Mouse (Mus musculus): ENCODE measurements at regions not wholly inside any gene's neighbourhood (a gene's known extent, or its start where the extent isn't known, plus 50 kb on each side); places are given as distances from the start of the nearest gene placed in this dataset.

DNA sequence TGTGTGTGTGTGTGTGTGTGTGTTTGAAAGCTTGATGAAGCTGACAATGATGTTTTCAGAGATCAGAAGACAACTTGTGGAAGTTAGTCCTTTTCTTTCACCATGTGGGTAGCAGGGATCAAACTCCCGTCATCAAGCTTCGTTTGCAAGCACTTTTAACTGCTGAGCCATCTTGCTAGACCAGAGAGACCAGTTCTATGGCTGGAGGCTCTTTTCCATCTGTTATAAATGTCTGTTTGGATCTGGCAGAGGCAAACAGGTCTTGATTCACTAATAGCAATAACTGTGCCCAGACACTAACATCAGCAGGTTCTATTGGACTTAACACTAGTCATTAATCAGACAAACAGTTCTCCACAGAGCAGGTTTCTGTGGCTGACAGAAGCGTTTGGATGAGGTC, 150.1 kb upstream of the Stmnd1 start:
- no peak for DNase-seq (ENCODE audit: low spot score)

DNA sequence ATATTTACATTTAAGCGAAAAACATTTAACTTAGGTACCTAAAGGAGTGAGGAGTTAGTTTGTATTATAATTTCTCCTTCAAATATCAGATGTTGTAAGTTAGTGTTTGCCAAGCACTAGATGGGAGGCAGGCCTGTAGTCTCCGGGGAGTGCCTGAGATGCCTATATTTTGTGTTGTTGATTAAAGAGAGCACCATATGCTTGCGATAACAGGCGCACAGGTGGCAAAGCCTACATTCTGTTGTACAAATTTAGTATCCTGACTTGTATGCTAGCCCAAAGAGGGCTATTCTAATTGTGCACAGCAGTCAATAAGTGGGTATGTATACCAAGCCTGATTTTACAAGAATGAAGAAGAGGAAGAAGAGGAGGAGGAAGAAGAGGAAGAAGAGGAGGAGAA, 151.8 kb upstream of the Atxn1 start:
- DNase-seq (ENCODE audit: low spot score), result no peak

GRCm38 (mm10) chr13:46104971-46105370, 140.2 kb upstream of the Atxn1 start:
- no peak for DNase-seq (ENCODE audit: low spot score)

DNA sequence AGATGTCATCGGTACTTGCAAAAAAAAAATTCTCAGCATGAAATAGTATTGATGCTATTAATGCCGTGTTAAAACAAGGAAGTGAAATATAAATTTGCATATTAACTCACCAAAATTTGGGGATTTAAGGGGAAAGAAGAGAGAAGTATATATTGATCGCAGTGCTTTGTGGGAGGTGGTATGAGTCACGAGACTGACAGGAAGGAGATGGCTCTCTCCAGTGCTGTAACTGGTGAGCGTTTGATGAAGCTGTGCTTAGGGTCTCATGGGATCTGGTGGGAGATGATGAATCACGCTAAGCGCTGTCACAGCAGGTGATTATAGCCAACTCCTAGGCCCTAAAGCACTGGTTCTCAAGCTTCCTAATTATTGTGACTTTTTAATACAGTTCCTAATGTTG, 133.8 kb upstream of the Atxn1 start:
- DNase-seq (ENCODE audit: low spot score), result no peak

- no peak for DNase-seq (ENCODE audit: low spot score)
These were observed 133.3 kb upstream of the Atxn1 start for GRCm38 (mm10) chr13:46098131-46098530.

- peak; percentile 13 for DNase-seq (ENCODE audit: low spot score)
These were observed 132.2 kb upstream of the Atxn1 start for GRCm38 (mm10) chr13:46096968-46097367.

GRCm38 (mm10) chr13:46096416-46096815, 131.6 kb upstream of the Atxn1 start:
- DNase-seq (ENCODE audit: low spot score), result no peak

GRCm38 (mm10) chr13:46092787-46093186, 128.0 kb upstream of the Atxn1 start:
- no peak for DNase-seq (ENCODE audit: low spot score)

- no peak for DNase-seq (ENCODE audit: low spot score)
These were observed 126.3 kb upstream of the Atxn1 start for GRCm38 (mm10) chr13:46091109-46091508.

GRCm38 (mm10) chr13:46088237-46088636, 123.4 kb upstream of the Atxn1 start:
- no peak for DNase-seq (ENCODE audit: low spot score)

- DNase-seq (ENCODE audit: low spot score), result no peak
These were observed 122.9 kb upstream of the Atxn1 start for GRCm38 (mm10) chr13:46087663-46088062.

GRCm38 (mm10) chr13:46076879-46077278, 112.1 kb upstream of the Atxn1 start:
- DNase-seq (ENCODE audit: low spot score), result no peak

- no peak for DNase-seq (ENCODE audit: low spot score)
These were observed 106.9 kb upstream of the Atxn1 start for GRCm38 (mm10) chr13:46071670-46072069.

DNA sequence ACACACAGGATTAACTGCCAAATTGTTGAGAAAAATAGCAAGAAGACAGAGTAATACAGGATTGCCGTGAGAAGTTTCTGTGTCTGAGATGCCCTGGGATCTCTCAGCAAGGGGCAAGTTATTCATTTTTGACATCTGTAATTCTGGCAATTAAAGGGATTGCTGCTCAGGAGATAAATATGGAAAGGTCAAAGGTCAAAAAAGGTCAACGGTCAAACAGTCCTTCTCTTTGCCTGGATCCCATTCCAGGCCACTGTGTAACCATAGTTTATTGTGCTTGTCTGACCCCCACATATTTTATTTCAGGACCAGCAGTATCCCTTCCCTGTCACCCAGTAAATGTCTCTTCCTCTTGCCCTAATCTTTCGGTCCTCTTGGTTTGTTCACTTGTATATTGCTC, 104.8 kb upstream of the Atxn1 start:
- DNase-seq (ENCODE audit: low spot score), result no peak

GRCm38 (mm10) chr13:46062758-46063157, 98.0 kb upstream of the Atxn1 start:
- DNase-seq (ENCODE audit: low spot score), result no peak

DNA sequence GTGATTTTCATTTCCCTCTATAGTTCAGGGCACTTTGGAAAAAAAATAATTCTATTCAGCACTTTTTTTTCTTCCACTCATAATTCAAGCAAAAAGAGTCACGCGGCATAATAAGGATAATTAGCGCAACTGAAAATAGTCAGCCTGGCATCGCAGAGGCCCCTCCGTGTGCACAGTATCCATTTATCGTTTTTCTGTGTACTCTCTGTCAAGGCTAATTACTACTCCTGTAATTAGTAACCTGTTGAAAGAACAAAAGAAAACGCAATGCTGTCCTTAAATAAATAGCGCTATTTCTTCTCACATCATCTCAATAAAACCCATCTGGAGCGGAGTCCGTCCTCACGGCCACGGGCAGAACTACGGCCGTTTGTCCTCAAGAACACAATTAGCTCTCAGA, 95.1 kb upstream of the Atxn1 start:
- no peak for DNase-seq (ENCODE audit: low spot score)

DNA sequence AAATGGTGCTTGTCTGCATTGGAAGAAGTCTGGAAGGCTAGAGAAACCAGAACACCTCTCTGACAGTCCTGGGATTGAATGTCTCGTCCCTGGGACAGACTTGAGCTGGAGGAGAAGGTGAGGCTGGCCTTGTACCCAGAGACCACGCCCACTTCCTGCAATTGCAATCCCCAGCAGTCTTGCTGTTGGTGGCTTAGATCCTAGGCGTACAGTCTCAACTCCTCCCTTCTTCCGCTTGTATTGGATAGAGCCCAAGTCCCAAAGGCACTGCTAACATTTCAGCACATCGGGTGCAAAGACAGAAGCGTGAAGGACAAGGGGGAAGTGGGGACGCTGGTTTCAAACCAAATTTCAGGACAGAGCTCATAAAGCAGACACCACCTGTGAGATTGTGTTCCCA, 94.1 kb upstream of the Atxn1 start:
- no peak for DNase-seq (ENCODE audit: low spot score)

GRCm38 (mm10) chr13:46058341-46058740, 93.5 kb upstream of the Atxn1 start:
- DNase-seq (ENCODE audit: low spot score), result no peak

DNA sequence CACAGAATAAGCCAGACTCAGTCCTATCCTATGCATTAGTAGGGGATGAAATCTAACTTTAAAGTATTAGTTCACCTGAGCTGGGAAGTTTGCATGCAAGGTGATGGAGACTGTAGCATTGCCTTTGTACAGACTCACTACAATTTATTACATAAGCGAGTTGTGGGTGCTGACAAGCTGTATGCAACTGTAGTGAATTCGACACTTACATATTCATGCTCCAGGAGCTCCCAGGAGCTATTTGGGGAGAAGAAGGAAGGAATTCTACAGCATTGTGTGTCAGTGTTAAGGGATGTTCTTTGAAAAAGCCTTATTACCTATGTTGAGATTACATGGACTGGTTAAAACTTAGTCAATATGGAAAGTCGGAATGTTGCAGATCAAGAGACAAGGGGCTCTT, 90.6 kb upstream of the Atxn1 start:
- DNase-seq (ENCODE audit: low spot score), result no peak

DNA sequence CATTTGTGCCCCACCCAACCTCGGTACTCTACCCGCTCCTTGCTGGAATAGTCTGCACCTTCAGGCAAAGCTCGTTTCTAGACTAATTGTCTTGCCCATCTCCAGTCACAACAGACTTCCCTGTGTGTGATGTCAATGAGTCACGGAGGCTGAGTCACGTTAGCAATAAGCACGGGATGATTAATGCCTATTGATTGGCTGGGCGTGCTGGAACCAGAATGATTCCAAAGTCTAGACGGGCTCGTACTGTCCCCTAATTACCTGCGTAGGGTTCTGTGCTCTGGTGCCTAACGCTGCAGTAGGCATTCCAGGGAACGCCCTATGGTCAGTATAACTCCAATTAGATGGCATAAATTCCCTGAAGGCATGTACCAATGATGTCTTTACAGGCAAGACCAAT, 78.8 kb upstream of the Atxn1 start:
- DNase-seq (ENCODE audit: low spot score), result no peak

- DNase-seq (ENCODE audit: low spot score), result peak; percentile 9
These were observed 78.2 kb upstream of the Atxn1 start for GRCm38 (mm10) chr13:46043016-46043415.

DNA sequence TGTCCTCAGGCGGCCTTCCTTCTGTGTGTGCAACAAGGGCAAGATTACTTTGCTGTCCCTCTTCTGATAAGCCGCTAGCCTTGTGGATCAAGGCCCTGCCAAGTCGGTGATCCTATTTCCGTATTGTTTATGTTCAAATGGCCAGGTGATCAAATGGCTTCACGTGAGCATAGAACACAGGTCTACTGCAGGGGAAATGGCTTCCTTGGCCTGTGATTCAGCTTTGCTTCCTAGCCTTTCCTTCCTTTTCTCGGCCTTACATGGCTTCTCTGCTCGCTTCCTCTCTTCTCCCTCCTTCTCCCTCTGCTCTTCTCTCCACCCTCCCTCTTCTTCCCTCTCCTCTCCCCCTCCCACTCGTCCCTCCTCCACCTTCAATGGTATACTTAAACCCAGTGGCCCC, 77.4 kb upstream of the Atxn1 start:
- no peak for DNase-seq (ENCODE audit: low spot score)

- no peak for DNase-seq (ENCODE audit: low spot score)
These were observed 76.7 kb upstream of the Atxn1 start for GRCm38 (mm10) chr13:46041475-46041874.

DNA sequence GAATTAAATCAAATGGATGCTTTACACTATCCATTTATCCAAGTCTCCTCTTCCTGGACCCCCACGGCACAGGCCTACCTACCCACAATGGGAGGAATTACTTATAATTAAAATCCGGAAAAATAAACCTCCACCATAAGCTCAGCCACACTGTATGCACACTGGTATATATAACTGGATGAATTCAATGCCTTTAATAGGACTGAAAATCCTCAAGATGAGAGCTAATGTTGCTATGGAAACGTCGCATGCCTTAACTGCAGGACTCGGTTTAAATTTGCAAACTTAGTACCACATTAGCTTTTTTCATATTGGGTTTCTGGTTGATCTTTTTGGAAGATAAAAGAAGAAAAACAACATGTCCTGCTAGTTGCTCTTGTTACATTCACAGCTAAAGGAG, 75.3 kb upstream of the Atxn1 start:
- no peak for DNase-seq (ENCODE audit: low spot score)
